Mouse (Mus musculus) urinary bladder, postnatal 14 days (tissue): ENCODE data around the gene Ifi206.

Experiments
- DNase-seq: peaks from one replicate; pipeline ENCODE4 v3.0.0; 2021; ENCODE audit warnings: low spot score

The Ifi206 gene

GRCm38 (mm10) chr1:173418936-173419621 lies 71.8 kb downstream of the Ifi206 start:
- peak; percentile 13 for DNase-seq

DNA sequence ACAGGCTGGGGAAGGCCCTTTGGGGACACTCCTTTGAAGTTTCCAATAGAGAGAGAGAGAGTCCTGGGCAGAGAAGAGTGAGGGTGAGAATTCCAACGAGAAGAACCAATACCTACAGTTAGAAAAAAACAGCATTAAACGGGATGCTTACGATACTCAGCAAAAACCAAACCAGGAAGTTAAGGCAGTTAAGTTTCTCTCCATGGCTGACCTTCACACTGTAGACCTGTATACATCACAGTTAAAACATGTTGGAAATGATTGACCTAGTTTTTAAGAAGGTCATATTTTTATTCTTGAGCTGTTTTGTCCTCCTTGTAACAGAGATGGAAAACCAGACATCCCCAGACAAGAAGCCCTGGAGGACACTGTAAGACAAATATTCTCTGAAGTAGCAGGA lies 72.3 kb downstream of the Ifi206 start:
- DNase-seq: no peak
